Mouse (Mus musculus) Patski (cell line): ENCODE measurements around the gene Shroom4. TPM values are rescaled to one million over a fixed set of nuclear protein-coding genes. Genes with fewer than 3 reads are reported as not detected.

Experiments
- ATAC-seq: fragments of 100-300 bp; one replicate; pipeline ENCODE4 v1.8.0; 2021
- CTCF ChIA-PET: fragments of 350-600 bp; sonication (Branson Sonifier 250); formaldehyde crosslinking; loops from one replicate; lab custom pipeline; 2022; ENCODE audit warnings: inconsistent platforms; lab: Charles Lee
- POLR2A ChIA-PET: fragments of 350-600 bp; sonication (Branson Sonifier 250); formaldehyde crosslinking; loops from one replicate; lab custom pipeline; 2022; ENCODE audit warnings: antibody characterized with exemption, inconsistent platforms; lab: Charles Lee
- DNase-seq: peaks from one replicate; pipeline ENCODE4 v3.0.0-alpha.2; 2011; ENCODE audit warnings: low read depth, low spot score
- H3K27me3 ChIP-seq: fragments of 371-371 bp; one replicate; pipeline ENCODE4 v1.5.1; 2021
- CTCF ChIP-seq: fragments of 100-300 bp; IDR thresholded peaks from one replicate; pipeline ENCODE4 v1.5.1; 2021
- in situ Hi-C: fragments of 300-500 bp; cut with MboI; formaldehyde crosslinking; loops from 3 replicates; pipeline ENCODE4 v1.11.1; 2018; ENCODE audit warnings: low pct_unique_long_range_greater_than_20kb, mixed read lengths
- polyA plus RNA-seq: library from polyadenylated mRNA; unstranded; gene quantifications from one replicate; pipeline ENCODE4 v1.2.3, GENCODE M21; 2021

Gene Shroom4
- polyA plus RNA-seq = 30.8 TPM

DNA sequence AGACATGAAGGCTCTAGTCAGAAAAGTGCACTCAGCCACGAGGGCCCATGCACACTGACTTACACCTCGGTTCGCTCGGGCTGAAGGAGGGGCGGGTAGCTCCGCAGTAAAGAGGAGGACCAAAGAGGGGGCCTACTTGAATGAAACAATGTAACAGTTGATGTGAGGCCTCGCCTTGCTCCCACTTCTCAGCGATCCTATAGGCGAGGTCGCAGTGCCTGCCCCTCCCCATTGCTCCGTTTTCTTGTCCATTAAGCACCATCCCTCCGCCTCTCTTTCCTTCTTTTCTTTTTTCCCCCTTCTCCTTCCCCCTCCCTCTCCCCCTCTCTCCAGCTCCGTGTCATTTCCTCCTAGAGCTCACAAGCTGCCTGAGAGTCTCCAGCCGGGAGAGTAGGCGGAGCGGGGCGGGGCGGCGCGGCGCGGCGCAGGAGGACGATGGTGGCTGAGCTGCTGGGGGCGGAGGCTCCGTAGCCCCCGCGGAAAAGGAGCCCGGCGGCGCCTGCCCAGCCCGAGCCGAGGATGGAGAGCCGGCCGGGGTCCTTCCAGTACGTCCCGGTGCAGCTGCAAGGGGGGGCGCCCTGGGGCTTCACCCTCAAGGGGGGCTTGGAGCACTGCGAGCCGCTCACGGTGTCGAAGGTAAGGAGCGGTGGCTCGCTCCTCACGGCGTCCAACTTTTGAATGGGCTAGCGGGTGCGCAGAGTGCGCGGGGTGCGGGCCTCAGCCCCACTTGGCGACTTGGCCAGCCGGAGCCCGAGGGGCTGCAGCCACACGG is at the start of gene Shroom4:
Gene Shroom4 (plus strand): TSS at position 229 of the 772 bp plus-strand sequence.
- POLR2A ChIA-PET = interaction anchor here (0.6 to 1.9 kb wide), 4 partner anchors 18 to 1814 kb away, joined by 3 to 5 read pairs (median 4); no protein-coding TSS in a partner anchor
- DNase-seq (no peak), ATAC-seq (peak; percentile 86)
- CTCF ChIA-PET = no interaction called here
- in situ Hi-C loops = no loop called here
- H3K27me3 ChIP-seq = no peaks in the 10 kb centered on the region
- no peak for TF ChIP-seq CTCF

GRCm38 (mm10) chrX:6356876-6357275 is 42.8 kb upstream of the Shroom4 start:
- POLR2A ChIA-PET = no interaction called here
- no peak for ATAC-seq
- in situ Hi-C loops = no loop called here
- CTCF ChIA-PET = interaction anchor here (0.6 to 1.9 kb wide), 4 partner anchors 13 to 118 kb away, joined by 3 to 4 read pairs (median 4); no protein-coding TSS in a partner anchor
- DNase-seq = no peak
- TF ChIP-seq CTCF = no peak
- no peaks in the 10 kb centered on the region for H3K27me3 ChIP-seq

GRCm38 (mm10) chrX:6357503-6358114 is 42.0 kb upstream of the Shroom4 start:
- ChIA-PET CTCF (interaction anchor here (0.6 to 2.0 kb wide), 4 partner anchors 113 to 142 kb away, joined by 3 to 10 read pairs (median 4); no protein-coding TSS in a partner anchor), POLR2A (interaction anchor here (0.6 kb wide), 1 partner anchor 1928 kb away, joined by 3 read pairs; no protein-coding TSS in a partner anchor)
- no peak for TF ChIP-seq CTCF
- DNase-seq (peak; percentile 94), ATAC-seq (peak; percentile 91)
- in situ Hi-C loops = no loop called here
- no peaks in the 10 kb centered on the region for H3K27me3 ChIP-seq

- H3K27me3 ChIP-seq = no peaks in the 10 kb centered on the region
- TF ChIP-seq CTCF = no peak
- ChIA-PET CTCF (interaction anchor here (1.1 kb wide), 1 partner anchor 9 kb away, joined by 3 read pairs; no protein-coding TSS in a partner anchor), POLR2A (no interaction called here)
- DNase-seq (no peak), ATAC-seq (no peak)
- in situ Hi-C loops = no loop called here
Measured at GRCm38 (mm10) chrX:6368822-6369221, 30.8 kb upstream of the Shroom4 start.

DNA sequence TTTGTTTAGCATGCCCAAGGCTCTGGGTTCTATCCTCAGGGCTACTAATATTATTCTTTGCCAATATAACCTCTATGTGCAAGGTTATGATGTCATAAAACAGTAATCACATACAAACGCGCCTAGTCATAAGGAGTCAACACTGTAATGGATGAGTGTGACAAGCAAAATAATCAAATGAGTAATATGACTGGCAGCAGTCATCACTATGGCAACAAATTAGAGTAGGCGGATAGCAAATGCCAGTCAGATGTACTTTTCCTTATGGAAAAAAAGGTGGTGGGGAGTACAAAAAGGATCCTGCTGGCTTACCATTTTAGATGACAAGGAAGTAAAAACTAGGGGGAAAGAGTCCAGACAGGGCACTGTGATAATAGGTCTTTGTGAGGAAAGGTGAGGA is 28.9 kb upstream of the Shroom4 start:
- no peaks in the 10 kb centered on the region for H3K27me3 ChIP-seq
- ChIA-PET POLR2A (no interaction called here), CTCF (no interaction called here)
- in situ Hi-C loops = no loop called here
- DNase-seq (no peak), ATAC-seq (no peak)
- no peak for TF ChIP-seq CTCF

- in situ Hi-C loops = no loop called here
- CTCF ChIA-PET = interaction anchor here (0.8 to 1.4 kb wide), 2 partner anchors 14 to 127 kb away, joined by 3 to 5 read pairs; no protein-coding TSS in a partner anchor
- POLR2A ChIA-PET = interaction anchor here (0.7 to 0.8 kb wide), 2 partner anchors 34 to 74 kb away, joined by 3 read pairs; no protein-coding TSS in a partner anchor
- no peak for TF ChIP-seq CTCF
- DNase-seq (no peak), ATAC-seq (no peak)
- H3K27me3 ChIP-seq = no peaks in the 10 kb centered on the region
Measured at GRCm38 (mm10) chrX:6393861-6394260, 5.8 kb upstream of the Shroom4 start.

- TF ChIP-seq CTCF = no peak
- DNase-seq = no peak
- no peaks in the 10 kb centered on the region for H3K27me3 ChIP-seq
- no peak for ATAC-seq
- POLR2A ChIA-PET = interaction anchor here (0.7 to 1.9 kb wide), 2 partner anchors 19 to 1815 kb away, joined by 4 to 5 read pairs; no protein-coding TSS in a partner anchor
- CTCF ChIA-PET = no interaction called here
- in situ Hi-C loops = no loop called here
Measured at GRCm38 (mm10) chrX:6399193-6399592, 461 bp upstream of the Shroom4 start.

DNA sequence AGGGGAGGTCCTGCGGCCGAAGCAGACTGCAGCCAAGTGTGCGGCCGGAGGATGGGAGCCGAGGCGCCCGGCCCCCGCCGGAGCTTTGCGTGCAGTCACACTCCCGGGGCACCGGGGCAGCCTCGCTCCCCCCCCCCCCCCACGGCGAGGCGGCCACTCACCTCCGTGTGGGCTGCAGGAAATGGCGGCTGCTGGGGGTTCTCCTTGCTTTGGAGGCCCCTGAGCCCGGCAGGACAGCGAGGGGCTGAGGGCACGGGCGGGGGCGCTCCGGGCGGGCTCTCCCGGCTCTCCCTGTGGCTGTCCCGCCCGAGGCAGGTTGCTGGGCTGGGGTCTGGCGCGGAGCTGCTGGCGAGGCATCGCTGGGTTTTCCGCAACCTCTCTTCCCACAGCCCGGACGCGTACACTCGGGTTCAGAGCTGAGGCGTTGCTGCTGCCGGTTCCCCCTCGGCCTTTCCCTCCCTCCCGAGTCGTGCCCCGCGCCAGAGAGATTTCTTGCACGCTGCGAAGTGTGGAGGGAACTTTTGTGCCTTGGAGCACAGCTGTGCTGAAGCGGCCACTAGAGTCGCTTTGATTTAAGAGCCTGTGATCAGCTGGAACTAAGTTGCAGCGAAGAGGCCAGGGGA is 855 bp downstream of the Shroom4 start:
- H3K27me3 ChIP-seq = no peaks in the 10 kb centered on the region
- ATAC-seq (peak; percentile 33), DNase-seq (no peak)
- no peak for TF ChIP-seq CTCF
- in situ Hi-C loops = no loop called here
- ChIA-PET POLR2A (interaction anchor here (0.5 to 1.9 kb wide), 3 partner anchors 8 to 73 kb away, joined by 3 to 5 read pairs (median 4); no protein-coding TSS in a partner anchor), CTCF (interaction anchor here (1.4 kb wide), 1 partner anchor 23 kb away, joined by 3 read pairs; no protein-coding TSS in a partner anchor)

- ATAC-seq (no peak), DNase-seq (no peak)
- ChIA-PET POLR2A (no interaction called here), CTCF (no interaction called here)
- H3K27me3 ChIP-seq = no peaks in the 10 kb centered on the region
- in situ Hi-C loops = no loop called here
- no peak for TF ChIP-seq CTCF
Measured at GRCm38 (mm10) chrX:6402921-6403320, 3.3 kb downstream of the Shroom4 start.

DNA sequence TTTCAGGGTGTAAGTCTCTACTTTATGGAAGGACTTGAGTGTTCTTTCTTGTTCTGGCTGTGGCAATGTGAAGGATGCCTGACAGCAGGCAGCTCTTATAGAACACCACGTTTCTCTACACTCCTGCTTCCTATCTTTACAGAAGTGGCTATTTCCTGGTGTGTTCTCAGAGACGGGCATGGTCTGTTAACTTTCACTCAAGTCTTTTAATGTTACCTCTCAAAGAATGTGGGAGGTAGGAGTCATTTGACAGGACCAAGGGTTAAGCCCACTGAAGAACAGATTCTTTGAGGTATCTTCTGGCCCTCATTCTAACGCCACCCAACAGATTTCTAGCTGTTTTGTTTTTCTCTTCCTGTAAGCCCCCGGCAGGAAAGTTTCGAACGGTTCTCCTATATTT is 9.5 kb downstream of the Shroom4 start:
- DNase-seq (no peak), ATAC-seq (peak; percentile 39)
- TF ChIP-seq CTCF = no peak
- CTCF ChIA-PET = interaction anchor here (1.0 to 1.4 kb wide), 4 partner anchors 11 to 65 kb away, joined by 3 to 4 read pairs (median 3); no protein-coding TSS in a partner anchor
- in situ Hi-C loops = no loop called here
- H3K27me3 ChIP-seq = no peaks in the 10 kb centered on the region
- POLR2A ChIA-PET = interaction anchor here (0.7 to 1.3 kb wide), 3 partner anchors 9 to 49 kb away, joined by 4 to 7 read pairs (median 4); no protein-coding TSS in a partner anchor
